Mouse (Mus musculus): ENCODE results near the gene Mical2. TPM values are rescaled to one million over a fixed set of nuclear protein-coding genes. Genes with fewer than 3 reads are reported as not detected.

The Mical2 gene
- polyA plus RNA-seq, 1 experiment = 6.6 TPM

DNA sequence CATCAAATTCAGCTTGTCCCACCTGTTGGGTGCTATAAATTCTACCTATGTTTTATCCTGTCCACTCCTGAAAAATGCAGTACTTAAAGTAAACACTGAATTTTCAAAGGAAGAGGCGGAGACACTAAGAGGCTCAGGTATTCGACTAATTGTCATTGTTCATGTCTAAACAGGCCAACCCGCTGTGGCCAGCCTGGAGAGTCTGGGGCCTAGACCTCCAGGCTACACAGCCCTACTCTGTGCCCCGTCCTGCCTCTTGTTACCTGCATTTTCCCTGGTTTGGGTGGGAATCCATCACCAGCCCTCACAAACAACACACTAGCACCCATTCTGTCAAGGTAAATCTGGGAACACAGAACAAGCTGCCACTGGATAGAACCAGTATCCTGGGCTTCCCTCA is 191.9 kb downstream of the Mical2 start:
- TF ChIP-seq POLR2A (IDR thresholded peaks at IDR 0.05; ENCODE audit: low read depth, low read length) (no peak), CTCF (conservative IDR thresholded peaks at IDR 0.05; ENCODE audit: insufficient read depth, insufficient read length, low read depth, low read length) (no peak)
- Histone ChIP-seq H3K27ac (ENCODE audit: insufficient read depth, low read depth, low read length) (no peak overlapping the region), H3K4me1 (ENCODE audit: control insufficient read depth, insufficient read depth, low read length) (peaks cover 4% of the 10 kb centered on the region; the same call in 1 of the 2 replicates), H3K27me3 (replicated peaks; ENCODE audit: control insufficient read depth, insufficient read depth, low read length) (no peaks in the 10 kb centered on the region), H3K4me3 (ENCODE audit: insufficient read depth, low read depth, low read length) (no peak overlapping the region), H3K36me3 (ENCODE audit: control insufficient read depth, insufficient read depth, low read length) (no peaks in the 10 kb centered on the region)
- 86% methylated on average over 4 of the region's 4 CpGs for WGBS
- DNase-seq = no peak

DNA sequence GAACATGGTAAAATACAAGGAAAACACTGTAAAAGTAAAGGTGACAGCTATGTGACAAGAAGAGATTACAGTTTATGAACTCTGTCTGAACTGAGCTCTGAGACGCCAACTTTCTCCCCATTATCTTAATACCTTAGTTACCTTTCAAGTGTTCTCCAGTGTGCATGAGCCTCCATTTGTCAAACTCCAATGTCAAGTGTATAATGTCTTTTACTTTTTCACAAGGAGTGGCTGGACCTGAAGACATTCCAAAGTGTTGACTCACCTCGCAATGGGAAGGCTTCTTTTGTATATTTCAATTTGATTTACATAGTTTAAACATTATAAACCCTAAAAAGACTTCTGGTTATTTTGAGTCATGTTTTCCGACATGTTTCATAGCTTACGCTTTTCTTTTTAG is 197.8 kb downstream of the Mical2 start:
- Histone ChIP-seq H3K27me3 (replicated peaks; ENCODE audit: control insufficient read depth, insufficient read depth, low read length) (no peaks in the 10 kb centered on the region), H3K27ac (ENCODE audit: insufficient read depth, low read depth, low read length) (no peak overlapping the region), H3K36me3 (ENCODE audit: control insufficient read depth, insufficient read depth, low read length) (no peaks in the 10 kb centered on the region), H3K4me1 (ENCODE audit: control insufficient read depth, insufficient read depth, low read length) (peaks cover 4% of the 10 kb centered on the region; the same call in 1 of the 2 replicates), H3K4me3 (ENCODE audit: insufficient read depth, low read depth, low read length) (no peak overlapping the region)
- WGBS = 92% methylated on average over 4 of the region's 4 CpGs
- no peak for TF ChIP-seq POLR2A (IDR thresholded peaks at IDR 0.05; ENCODE audit: low read depth, low read length)
- TF ChIP-seq CTCF (conservative IDR thresholded peaks at IDR 0.05; ENCODE audit: insufficient read depth, insufficient read length, low read depth, low read length) = no peak
- DNase-seq = no peak

DNA sequence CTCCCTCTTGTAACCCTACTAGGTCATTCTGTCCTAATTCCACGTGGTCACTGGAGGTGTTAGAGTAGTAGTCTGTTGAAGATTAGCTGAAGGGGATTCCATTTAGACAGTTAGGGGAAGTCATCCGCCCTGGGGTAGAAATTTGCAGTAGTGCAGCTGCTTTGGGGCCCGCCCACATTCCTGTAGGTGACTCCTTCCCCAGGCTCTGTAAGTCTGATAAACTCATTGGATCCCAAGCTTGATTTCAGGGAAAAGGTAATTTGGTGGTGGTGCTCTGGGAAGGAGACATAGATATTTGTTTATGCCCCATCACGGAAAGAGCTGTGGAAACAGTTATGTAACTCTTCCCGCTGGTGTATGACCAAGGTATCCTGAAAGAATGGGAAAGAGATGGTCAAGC is 201.2 kb downstream of the Mical2 start:
- H3K27me3 ChIP-seq (replicated peaks; ENCODE audit: control insufficient read depth, insufficient read depth, low read length) = no peaks in the 10 kb centered on the region
- H3K4me1 ChIP-seq (ENCODE audit: control insufficient read depth, insufficient read depth, low read length) = peaks cover 12% of the 10 kb centered on the region; the same call in 1 of the 2 replicates
- peak overlapping the region; percentile 96 for H3K27ac ChIP-seq (ENCODE audit: insufficient read depth, low read depth, low read length)
- WGBS = 48% methylated on average over 5 of the region's 5 CpGs
- H3K4me3 ChIP-seq (ENCODE audit: insufficient read depth, low read depth, low read length) = no peak overlapping the region
- no peak for DNase-seq
- TF ChIP-seq POLR2A (IDR thresholded peaks at IDR 0.05; ENCODE audit: low read depth, low read length) (no peak), CTCF (conservative IDR thresholded peaks at IDR 0.05; ENCODE audit: insufficient read depth, insufficient read length, low read depth, low read length) (no peak)
- H3K36me3 ChIP-seq (ENCODE audit: control insufficient read depth, insufficient read depth, low read length) = no peaks in the 10 kb centered on the region

DNA sequence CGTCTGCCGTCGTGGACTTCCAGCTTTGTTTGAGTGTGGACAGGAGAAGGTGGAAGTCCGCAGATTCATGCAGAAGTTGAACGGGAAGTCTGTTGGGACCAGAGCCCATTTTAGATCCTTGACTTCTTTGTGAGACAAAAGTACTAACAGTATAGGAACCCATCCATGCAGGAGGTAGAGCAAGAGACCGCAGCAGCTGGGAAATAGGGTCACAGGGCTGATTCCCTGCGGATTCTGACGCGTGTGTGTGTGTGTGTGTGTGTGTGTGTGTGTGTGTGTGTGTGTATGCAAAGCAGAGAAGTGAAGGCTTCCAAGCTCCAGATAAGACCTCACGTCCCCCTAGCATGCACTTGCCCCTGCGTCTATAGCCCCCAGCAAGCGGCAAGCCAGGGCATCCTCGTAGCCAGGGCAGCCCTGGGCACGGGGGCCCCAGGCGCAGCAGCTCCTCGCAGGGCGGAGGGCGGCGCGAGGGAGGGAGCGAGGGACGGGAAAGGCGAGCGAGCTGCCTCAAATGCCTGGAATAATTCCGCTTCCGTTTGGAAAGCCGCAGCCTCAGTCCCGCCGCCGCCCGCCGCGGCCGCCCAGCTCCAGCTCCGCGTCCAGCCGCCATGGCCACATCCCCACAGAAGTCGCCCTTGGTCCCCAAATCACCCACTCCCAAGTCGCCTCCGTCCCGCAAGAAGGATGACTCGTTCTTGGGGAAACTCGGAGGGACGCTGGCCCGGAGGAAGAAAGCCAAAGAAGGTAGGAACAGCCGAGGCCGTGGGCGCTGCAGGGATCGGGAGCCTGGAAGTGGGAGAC is 201.9 kb downstream of the Mical2 start, which contains the start of gene Parva:
TSS of gene Parva (plus strand) at position 149 of the 801 bp plus-strand sequence.
- Histone ChIP-seq H3K36me3 (ENCODE audit: control insufficient read depth, insufficient read depth, low read length) (no peaks in the 10 kb centered on the region), H3K27ac (ENCODE audit: insufficient read depth, low read depth, low read length) (peak within 1 kb of the TSS; percentile 96), H3K4me3 (ENCODE audit: insufficient read depth, low read depth, low read length) (peak within 1 kb of the TSS; percentile 75), H3K4me1 (ENCODE audit: control insufficient read depth, insufficient read depth, low read length) (peaks cover 12% of the 10 kb centered on the region; the same call in 1 of the 2 replicates), H3K27me3 (replicated peaks; ENCODE audit: control insufficient read depth, insufficient read depth, low read length) (no peaks in the 10 kb centered on the region)
- DNase-seq = peak; percentile 88
- WGBS = 1% methylated on average over 49 of the region's 49 CpGs
- TF ChIP-seq CTCF (conservative IDR thresholded peaks at IDR 0.05; ENCODE audit: insufficient read depth, insufficient read length, low read depth, low read length) (no peak), POLR2A (IDR thresholded peaks at IDR 0.05; ENCODE audit: low read depth, low read length) (peak; percentile 56)

DNA sequence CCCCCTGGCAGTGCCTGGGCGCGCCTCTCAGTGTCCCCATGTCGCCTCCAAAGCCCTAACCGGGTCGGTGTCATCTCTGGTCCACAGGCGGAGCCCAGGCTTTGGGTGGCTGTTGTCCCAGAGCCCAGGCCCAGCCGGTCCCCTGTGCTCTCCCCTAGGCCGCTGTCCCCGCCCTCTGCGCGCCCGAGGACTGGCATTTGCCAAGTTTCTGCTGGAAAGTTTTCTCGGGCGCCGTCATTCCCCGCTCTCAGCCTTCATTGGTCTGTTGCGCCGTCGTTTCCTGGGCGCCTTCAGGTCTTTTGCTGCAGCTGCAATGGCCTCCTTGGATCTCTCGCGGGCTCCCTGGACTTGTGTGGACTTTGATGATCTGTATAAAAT is 202.5 kb downstream of the Mical2 start:
- Histone ChIP-seq H3K27ac (ENCODE audit: insufficient read depth, low read depth, low read length) (peak overlapping the region; percentile 96), H3K27me3 (replicated peaks; ENCODE audit: control insufficient read depth, insufficient read depth, low read length) (no peaks in the 10 kb centered on the region), H3K4me3 (ENCODE audit: insufficient read depth, low read depth, low read length) (peak overlapping the region; percentile 75), H3K36me3 (ENCODE audit: control insufficient read depth, insufficient read depth, low read length) (no peaks in the 10 kb centered on the region), H3K4me1 (ENCODE audit: control insufficient read depth, insufficient read depth, low read length) (peaks cover 12% of the 10 kb centered on the region; the same call in 1 of the 2 replicates)
- DNase-seq = peak; percentile 96
- WGBS = under 1% methylated on average over 22 of the region's 22 CpGs
- no peak for TF ChIP-seq POLR2A (IDR thresholded peaks at IDR 0.05; ENCODE audit: low read depth, low read length)

DNA sequence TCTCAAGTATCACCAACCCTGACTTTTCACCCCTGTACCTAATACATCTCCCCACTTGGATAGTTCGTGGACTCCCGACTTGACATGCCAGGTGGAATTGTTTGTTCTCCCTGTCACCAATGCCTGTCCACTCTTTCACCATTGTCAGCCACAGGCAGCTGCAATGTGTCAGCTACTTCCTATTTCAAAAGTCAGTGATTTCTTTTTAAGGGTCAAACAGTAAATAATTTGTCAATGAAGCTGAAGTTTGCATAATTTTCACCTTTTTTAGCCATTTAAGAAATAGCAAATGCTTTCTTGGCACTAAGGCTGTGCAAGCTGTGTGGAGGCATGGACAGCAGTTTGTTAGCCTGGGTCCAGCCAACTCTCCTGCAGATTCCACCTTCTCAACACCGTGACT is 214.2 kb downstream of the Mical2 start:
- DNase-seq = no peak
- Histone ChIP-seq H3K36me3 (ENCODE audit: control insufficient read depth, insufficient read depth, low read length) (no peaks in the 10 kb centered on the region), H3K27me3 (replicated peaks; ENCODE audit: control insufficient read depth, insufficient read depth, low read length) (no peaks in the 10 kb centered on the region), H3K4me3 (ENCODE audit: insufficient read depth, low read depth, low read length) (no peak overlapping the region), H3K4me1 (ENCODE audit: control insufficient read depth, insufficient read depth, low read length) (peaks cover 12% of the 10 kb centered on the region; the same call in 1 of the 2 replicates), H3K27ac (ENCODE audit: insufficient read depth, low read depth, low read length) (no peak overlapping the region)
- 46% methylated on average over 3 of the region's 3 CpGs for WGBS
- TF ChIP-seq POLR2A (IDR thresholded peaks at IDR 0.05; ENCODE audit: low read depth, low read length) = no peak
- TF ChIP-seq CTCF (conservative IDR thresholded peaks at IDR 0.05; ENCODE audit: insufficient read depth, insufficient read length, low read depth, low read length) = no peak

DNA sequence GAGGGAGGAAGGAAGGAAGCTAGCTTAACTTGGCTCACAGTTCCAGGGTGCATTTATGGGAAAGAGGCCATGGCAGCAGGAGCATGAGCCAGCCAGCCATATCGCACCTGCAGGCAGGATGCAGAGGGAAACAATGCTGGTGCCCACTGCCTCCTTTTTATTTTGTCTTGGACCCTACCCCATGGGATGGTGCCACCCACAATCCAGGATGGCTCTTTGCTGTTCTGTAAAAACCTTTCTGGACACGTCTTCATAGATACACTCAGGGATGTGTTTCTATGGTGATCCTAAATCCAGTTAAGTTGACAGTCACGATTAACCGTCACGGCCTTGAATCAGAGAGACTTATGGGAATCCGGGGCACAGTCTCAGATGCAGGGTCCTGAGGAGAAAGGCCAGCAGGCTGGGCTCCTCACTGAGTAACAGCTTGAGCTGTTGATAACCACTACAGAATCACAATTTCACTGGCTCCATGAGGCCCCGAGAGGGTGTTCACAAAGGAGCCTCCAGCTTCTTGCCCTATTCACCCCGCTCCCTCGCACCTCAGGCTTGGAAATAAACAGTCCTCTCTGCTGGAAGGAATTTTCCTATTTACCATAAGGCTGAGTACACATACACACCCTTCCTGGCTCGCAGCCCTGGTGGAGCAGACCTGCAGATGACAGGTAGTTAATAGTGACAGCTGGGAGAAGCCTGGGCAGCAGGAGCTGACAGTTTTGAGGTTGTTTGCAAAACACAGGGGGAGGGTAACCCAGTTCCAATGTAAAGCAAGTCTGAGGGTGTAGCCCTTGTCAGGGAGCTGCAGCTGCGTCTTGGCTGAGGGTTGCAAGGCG is 218.7 kb downstream of the Mical2 start:
- WGBS = 64% methylated on average over 12 of the region's 12 CpGs
- no peak for DNase-seq
- Histone ChIP-seq H3K4me3 (ENCODE audit: insufficient read depth, low read depth, low read length) (no peak overlapping the region), H3K27ac (ENCODE audit: insufficient read depth, low read depth, low read length) (no peak overlapping the region), H3K4me1 (ENCODE audit: control insufficient read depth, insufficient read depth, low read length) (peaks cover 12% of the 10 kb centered on the region; the same call in 1 of the 2 replicates), H3K27me3 (replicated peaks; ENCODE audit: control insufficient read depth, insufficient read depth, low read length) (no peaks in the 10 kb centered on the region), H3K36me3 (ENCODE audit: control insufficient read depth, insufficient read depth, low read length) (no peaks in the 10 kb centered on the region)
- TF ChIP-seq POLR2A (IDR thresholded peaks at IDR 0.05; ENCODE audit: low read depth, low read length) (no peak), CTCF (conservative IDR thresholded peaks at IDR 0.05; ENCODE audit: insufficient read depth, insufficient read length, low read depth, low read length) (no peak)
